Mouse (Mus musculus) forebrain, postnatal 0 days (tissue): Measurements from ENCODE around the gene Dusp14. TPM values are rescaled to one million over a fixed set of nuclear protein-coding genes. Genes with fewer than 3 reads are reported as not detected.

Source experiments
- ATAC-seq: fragments of 200-750 bp; cut with Nextera tagmentation; 2 replicates; pipeline ENCODE4 v1.8.0; 2017; ENCODE audit warnings: mild to moderate bottlenecking, moderate library complexity
- DNase-seq: peaks from one replicate; pipeline ENCODE4 v3.0.0-alpha.2; 2015
- H3K27ac ChIP-seq: fragments of 300-500 bp; sonication (generic); 2 replicates; pipeline ENCODE4 v1.5.1; 2014; ENCODE audit warnings: low read depth, mild to moderate bottlenecking, antibody characterized with exemption, low read length, moderate library complexity, mixed read lengths
- H3K27me3 ChIP-seq: fragments of 300-500 bp; sonication (generic); 2 replicates; pipeline ENCODE4 v1.6.1; 2014; ENCODE audit warnings: mild to moderate bottlenecking, low read length, mixed read lengths; ENCODE audit not compliant: insufficient read depth
- H3K36me3 ChIP-seq: fragments of 300-500 bp; sonication (generic); 2 replicates; pipeline ENCODE4 v1.6.1; 2014; ENCODE audit warnings: mild to moderate bottlenecking, moderate library complexity; ENCODE audit not compliant: insufficient read depth
- H3K4me1 ChIP-seq: fragments of 300-500 bp; sonication (generic); 2 replicates; pipeline ENCODE4 v1.6.1; 2014; ENCODE audit warnings: antibody characterized with exemption; ENCODE audit not compliant: insufficient read depth
- H3K4me2 ChIP-seq: fragments of 300-500 bp; sonication (generic); 2 replicates; pipeline ENCODE4 v1.6.1; 2014; ENCODE audit warnings: low read depth, mild to moderate bottlenecking, moderate library complexity
- H3K4me3 ChIP-seq: fragments of 300-500 bp; sonication (generic); 2 replicates; pipeline ENCODE4 v1.5.1; 2014; ENCODE audit warnings: low read depth, low read length, mixed read lengths
- H3K9ac ChIP-seq: fragments of 300-500 bp; sonication (generic); 2 replicates; pipeline ENCODE4 v1.6.1; 2014; ENCODE audit warnings: mild to moderate bottlenecking
- H3K9me3 ChIP-seq: fragments of 300-500 bp; sonication (generic); 2 replicates; pipeline ENCODE4 v1.6.1; 2016; ENCODE audit warnings: low read length
- CTCF ChIP-seq: sonication (generic); IDR thresholded peaks from 2 replicates; pipeline ENCODE4 v1.5.1; 2016; ENCODE audit warnings: antibody characterized with exemption, control low read depth, low read depth
- WGBS: fragments of 180-500 bp; shearing (Covaris S2); extraction: QIAGEN DNeasy Blood & Tissue Kit; methylation state at CpG from one replicate; pipeline ENCODE4 v1.1.7; 2014; 5-methylcytosine and 5-hydroxymethylcytosine counted together
- polyA plus RNA-seq: library from polyadenylated mRNA; unstranded; fragments of >200 nt; fragmentation: Nextera tagmentation; extraction: Ambion mirVana; gene quantifications from 2 replicates; pipeline ENCODE4 v1.2.1, GENCODE M21; 2015
- total RNA-seq: library from RNA; depleted of rRNA; stranded (reverse); fragments of >200 nt; gene quantifications from 2 replicates; pipeline ENCODE4 v1.2.3, GENCODE M21; 2014; rRNA removed

The Dusp14 gene
- total RNA-seq, result 15.1 and 15.4 TPM in 2 replicates
- polyA plus RNA-seq, result 19.4 and 21.6 TPM in 2 replicates

GRCm38 (mm10) chr11:84069034-84069370 is at the start of gene Dusp14:
Gene Dusp14, minus strand, starts transcription at chr11:84069261.
- no peaks in the 10 kb centered on the region for H3K36me3 ChIP-seq
- peak within 1 kb of the TSS; percentile 94 for H3K4me2 ChIP-seq
- H3K9ac ChIP-seq, result peak within 1 kb of the TSS; percentile 51
- no peak for TF ChIP-seq CTCF
- H3K27me3 ChIP-seq, result peaks cover 5% of the 10 kb centered on the region
- peaks cover 17% of the 10 kb centered on the region for H3K4me1 ChIP-seq
- DNase-seq, result no peak
- no peaks in the 10 kb centered on the region for H3K9me3 ChIP-seq
- whole genome bisulfite sequencing, result 22% methylated on average over 11 of the region's 11 CpGs
- H3K4me3 ChIP-seq, result peak within 1 kb of the TSS; percentile 72
- peak within 1 kb of the TSS; percentile 42; the same call in 1 of the 2 replicates for H3K27ac ChIP-seq
- no peak for ATAC-seq

DNA sequence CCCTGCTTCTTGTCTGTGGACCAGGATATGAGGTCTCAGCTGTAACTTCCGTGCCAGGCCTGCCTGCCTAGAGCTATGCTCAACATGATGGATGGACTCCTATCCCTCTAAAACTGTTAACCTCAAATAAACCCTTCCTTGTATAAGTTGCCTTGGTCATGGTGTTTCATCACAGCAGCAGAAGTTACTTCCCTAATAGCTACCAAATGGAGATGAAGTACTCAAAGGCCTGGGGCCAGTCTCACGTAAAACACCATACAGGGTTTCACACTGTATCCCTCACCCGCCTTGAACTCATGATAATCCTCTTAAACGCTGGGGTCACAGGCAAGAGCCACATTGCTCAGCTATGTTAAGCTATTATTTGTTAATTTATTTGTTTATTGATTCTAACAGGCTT is 48.4 kb upstream of the Dusp14 start:
- no peaks in the 10 kb centered on the region for H3K9me3 ChIP-seq
- no peak for ATAC-seq
- WGBS, result 90% methylated on average over 4 of the region's 4 CpGs
- no peak for TF ChIP-seq CTCF
- H3K27me3 ChIP-seq, result no peaks in the 10 kb centered on the region
- H3K4me3 ChIP-seq, result no peak overlapping the region
- H3K4me1 ChIP-seq, result no peaks in the 10 kb centered on the region
- no peak overlapping the region for H3K9ac ChIP-seq
- H3K36me3 ChIP-seq, result peaks cover 65% of the 10 kb centered on the region
- no peak overlapping the region for H3K4me2 ChIP-seq
- DNase-seq, result no peak
- H3K27ac ChIP-seq, result no peak overlapping the region

DNA sequence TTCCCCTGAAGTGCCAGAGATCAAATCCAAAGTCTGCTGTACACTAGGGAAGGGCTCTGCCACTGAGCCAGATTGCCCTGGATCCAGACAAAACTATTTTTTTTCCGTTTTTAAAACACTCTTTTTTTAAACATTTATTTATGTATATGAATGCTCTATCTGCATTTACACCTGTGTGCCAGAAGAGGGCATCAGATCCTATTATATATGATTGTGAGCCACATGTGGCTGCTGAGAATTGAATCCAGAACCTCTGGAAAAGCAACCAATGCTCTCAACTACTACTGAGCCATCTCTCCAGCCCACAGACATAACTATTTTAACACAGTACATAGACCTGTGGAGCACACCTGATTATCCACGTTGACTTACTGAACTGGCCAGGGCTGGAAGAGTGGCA is 47.2 kb upstream of the Dusp14 start:
- Histone ChIP-seq H3K4me1 (no peaks in the 10 kb centered on the region), H3K27ac (no peak overlapping the region), H3K27me3 (no peaks in the 10 kb centered on the region), H3K4me3 (no peak overlapping the region), H3K4me2 (no peak overlapping the region), H3K9me3 (no peaks in the 10 kb centered on the region), H3K9ac (no peak overlapping the region), H3K36me3 (peaks cover 56% of the 10 kb centered on the region)
- DNase-seq (no peak), ATAC-seq (no peak)
- peak; percentile 46 for TF ChIP-seq CTCF
- 67% methylated on average over 2 of the region's 2 CpGs for WGBS

- Histone ChIP-seq H3K4me3 (no peak overlapping the region), H3K4me2 (no peak overlapping the region), H3K9me3 (no peaks in the 10 kb centered on the region), H3K27me3 (no peaks in the 10 kb centered on the region), H3K36me3 (peaks cover 50% of the 10 kb centered on the region), H3K27ac (no peak overlapping the region), H3K4me1 (no peaks in the 10 kb centered on the region), H3K9ac (no peak overlapping the region)
- DNase-seq (no peak), ATAC-seq (no peak)
- WGBS, result 86% methylated on average over 9 of the region's 9 CpGs
- no peak for TF ChIP-seq CTCF
Observed at GRCm38 (mm10) chr11:84115646-84116045, 46.6 kb upstream of the Dusp14 start.

GRCm38 (mm10) chr11:84113623-84114022 is 44.6 kb upstream of the Dusp14 start:
- H3K27ac ChIP-seq, result no peak overlapping the region
- H3K9ac ChIP-seq, result no peak overlapping the region
- no peak overlapping the region for H3K4me2 ChIP-seq
- H3K36me3 ChIP-seq, result peaks cover 47% of the 10 kb centered on the region
- H3K4me3 ChIP-seq, result no peak overlapping the region
- ATAC-seq (no peak), DNase-seq (no peak)
- H3K4me1 ChIP-seq, result no peaks in the 10 kb centered on the region
- H3K27me3 ChIP-seq, result no peaks in the 10 kb centered on the region
- no peaks in the 10 kb centered on the region for H3K9me3 ChIP-seq
- no peak for TF ChIP-seq CTCF
- 89% methylated on average over 5 of the region's 5 CpGs for WGBS

GRCm38 (mm10) chr11:84107137-84107536 is 38.1 kb upstream of the Dusp14 start:
- H3K27ac ChIP-seq, result no peak overlapping the region
- no peaks in the 10 kb centered on the region for H3K9me3 ChIP-seq
- no peak for TF ChIP-seq CTCF
- no peak overlapping the region for H3K4me2 ChIP-seq
- H3K36me3 ChIP-seq, result peaks cover 72% of the 10 kb centered on the region
- H3K4me3 ChIP-seq, result no peak overlapping the region
- 59% methylated on average over 2 of the region's 2 CpGs for WGBS
- DNase-seq (no peak), ATAC-seq (no peak)
- H3K4me1 ChIP-seq, result no peaks in the 10 kb centered on the region
- H3K9ac ChIP-seq, result no peak overlapping the region
- H3K27me3 ChIP-seq, result no peaks in the 10 kb centered on the region

- H3K27me3 ChIP-seq, result no peaks in the 10 kb centered on the region
- H3K4me2 ChIP-seq, result no peak overlapping the region
- no peak overlapping the region for H3K27ac ChIP-seq
- ATAC-seq, result no peak
- DNase-seq, result no peak
- H3K4me1 ChIP-seq, result no peaks in the 10 kb centered on the region
- TF ChIP-seq CTCF, result no peak
- H3K9me3 ChIP-seq, result no peaks in the 10 kb centered on the region
- peaks cover 68% of the 10 kb centered on the region for H3K36me3 ChIP-seq
- H3K4me3 ChIP-seq, result no peak overlapping the region
- no peak overlapping the region for H3K9ac ChIP-seq
- 95% methylated on average over 6 of the region's 6 CpGs for WGBS
Observed at GRCm38 (mm10) chr11:84104036-84104435, 35.0 kb upstream of the Dusp14 start.

GRCm38 (mm10) chr11:84101182-84101581 is 32.1 kb upstream of the Dusp14 start:
- H3K9me3 ChIP-seq, result no peaks in the 10 kb centered on the region
- H3K4me3 ChIP-seq, result no peak overlapping the region
- no peak for DNase-seq
- TF ChIP-seq CTCF, result no peak
- H3K4me1 ChIP-seq, result no peaks in the 10 kb centered on the region
- ATAC-seq, result no peak
- no peak overlapping the region for H3K4me2 ChIP-seq
- H3K36me3 ChIP-seq, result peaks cover 51% of the 10 kb centered on the region
- no peaks in the 10 kb centered on the region for H3K27me3 ChIP-seq
- no peak overlapping the region for H3K9ac ChIP-seq
- H3K27ac ChIP-seq, result no peak overlapping the region
